Mouse (Mus musculus) left cerebral cortex, adult 9 months (tissue): ENCODE data around the gene Rac1.
"Not testable (repeated sequence)": the region's sequence is repeated elsewhere in the genome, so short reads cannot be mapped to it uniquely, and the experiment has no call there.

ENCODE experiments used
- DNase-seq, 2 experiments: peaks; one replicate each; pipeline ENCODE4 v3.0.0; 2022; ENCODE audit warnings: low spot score in 2 of 2

Rac1 gene

GRCm38 (mm10) chr5:143527486-143528307, at the start of gene Rac1:
Gene Rac1 (minus strand): TSS chr5:143528036.
- peak; percentile 83 to 95 for DNase-seq

- no peak for DNase-seq
These were observed 46.7 kb upstream of the Rac1 start for GRCm38 (mm10) chr5:143574261-143575178.

GRCm38 (mm10) chr5:143573067-143573466, 45.2 kb upstream of the Rac1 start:
- DNase-seq, result no peak

GRCm38 (mm10) chr5:143572195-143572594, 44.4 kb upstream of the Rac1 start:
- no peak for DNase-seq

GRCm38 (mm10) chr5:143567860-143568259, 40.0 kb upstream of the Rac1 start:
- DNase-seq, result peak in 1 of 2 experiments; percentile 90

- no peak for DNase-seq
These were observed 39.4 kb upstream of the Rac1 start for GRCm38 (mm10) chr5:143567258-143567670.

- DNase-seq, result not testable (repeated sequence)
These were observed 39.0 kb upstream of the Rac1 start for GRCm38 (mm10) chr5:143566804-143567203.

- DNase-seq, result peak in 1 of 2 experiments; percentile 67
These were observed 33.8 kb upstream of the Rac1 start for GRCm38 (mm10) chr5:143561544-143562185.

- DNase-seq, result no peak
These were observed 33.2 kb upstream of the Rac1 start for GRCm38 (mm10) chr5:143561009-143561408.

- DNase-seq, result no peak
These were observed 30.9 kb upstream of the Rac1 start for GRCm38 (mm10) chr5:143558731-143559130.

- DNase-seq, result no peak
These were observed 27.4 kb upstream of the Rac1 start for GRCm38 (mm10) chr5:143555233-143555632.

GRCm38 (mm10) chr5:143552911-143553310, 25.1 kb upstream of the Rac1 start:
- peak in 1 of 2 experiments; percentile 69 for DNase-seq

GRCm38 (mm10) chr5:143548922-143549321, 21.1 kb upstream of the Rac1 start:
- not testable (repeated sequence) for DNase-seq

- peak; percentile 88 to 97 for DNase-seq
These were observed 20.6 kb upstream of the Rac1 start for GRCm38 (mm10) chr5:143548401-143548846.

- no peak for DNase-seq
These were observed 20.0 kb upstream of the Rac1 start for GRCm38 (mm10) chr5:143547866-143548265.

GRCm38 (mm10) chr5:143547384-143547783, 19.5 kb upstream of the Rac1 start:
- peak; percentile 45 to 86 for DNase-seq

- DNase-seq, result no peak
These were observed 11.3 kb upstream of the Rac1 start for GRCm38 (mm10) chr5:143539111-143539510.

- DNase-seq, result no peak
These were observed 9.2 kb upstream of the Rac1 start for GRCm38 (mm10) chr5:143537022-143537421.

GRCm38 (mm10) chr5:143534922-143535321, 7.1 kb upstream of the Rac1 start:
- no peak for DNase-seq

GRCm38 (mm10) chr5:143530715-143531114, 2.9 kb upstream of the Rac1 start:
- no peak for DNase-seq

GRCm38 (mm10) chr5:143528308-143528683, 460 bp upstream of the Rac1 start:
- DNase-seq, result no peak
